Mouse (Mus musculus): ENCODE results near the gene Dram2. TPM values are rescaled to one million over a fixed set of nuclear protein-coding genes. Genes with fewer than 3 reads are reported as not detected.

Dram2 gene
- polyA plus RNA-seq (2012; ENCODE audit: insufficient read depth, low replicate concordance) = 6.3 TPM in 1 of 2 replicates, not detected in the other

GRCm38 (mm10) chr3:106547171-106547923, at the start of gene Dram2, which contains the start of gene Cept1:
TSS of gene Dram2 (plus strand) at chr3:106547798.
TSS of gene Cept1 (minus strand) at chr3:106547802.
- no peaks in the 10 kb centered on the region for H3K27me3 ChIP-seq (replicated peaks)
- peaks cover 33% of the 10 kb centered on the region for H3K36me3 ChIP-seq (replicated peaks; ENCODE audit: low read length)
- H3K4me1 ChIP-seq = peaks cover 49% of the 10 kb centered on the region
- peak within 1 kb of the TSS; percentile 99 for H3K4me3 ChIP-seq (replicated peaks)
- no peak for TF ChIP-seq FLI1 (IDR thresholded peaks at IDR 0.05; ENCODE audit: low read length)
- TF ChIP-seq GATA1 (IDR thresholded peaks at IDR 0.05; ENCODE audit: borderline replicate concordance, low read length) = no peak
- no peaks in the 10 kb centered on the region for H3K9me3 ChIP-seq

GRCm38 (mm10) chr3:106500510-106500909, 47.1 kb upstream of the Dram2 start:
- no peaks in the 10 kb centered on the region for H3K27me3 ChIP-seq (replicated peaks)
- H3K9me3 ChIP-seq = no peaks in the 10 kb centered on the region
- H3K4me3 ChIP-seq (replicated peaks) = no peak overlapping the region
- H3K36me3 ChIP-seq (replicated peaks; ENCODE audit: low read length) = peaks cover 94% of the 10 kb centered on the region
- peaks cover 55% of the 10 kb centered on the region for H3K4me1 ChIP-seq
- TF ChIP-seq GATA1 (IDR thresholded peaks at IDR 0.05; ENCODE audit: borderline replicate concordance, low read length) = no peak
- no peak for TF ChIP-seq FLI1 (IDR thresholded peaks at IDR 0.05; ENCODE audit: low read length)

GRCm38 (mm10) chr3:106502892-106503291, 44.7 kb upstream of the Dram2 start:
- TF ChIP-seq GATA1 (IDR thresholded peaks at IDR 0.05; ENCODE audit: borderline replicate concordance, low read length) (no peak), FLI1 (IDR thresholded peaks at IDR 0.05; ENCODE audit: low read length) (no peak)
- peaks cover 98% of the 10 kb centered on the region for H3K36me3 ChIP-seq (replicated peaks; ENCODE audit: low read length)
- no peaks in the 10 kb centered on the region for H3K27me3 ChIP-seq (replicated peaks)
- H3K9me3 ChIP-seq = no peaks in the 10 kb centered on the region
- H3K4me3 ChIP-seq (replicated peaks) = no peak overlapping the region
- peaks cover 35% of the 10 kb centered on the region for H3K4me1 ChIP-seq

- Histone ChIP-seq H3K9me3 (no peaks in the 10 kb centered on the region), H3K4me1 (peaks cover 16% of the 10 kb centered on the region; the same call in 1 of the 2 replicates), H3K27me3 (replicated peaks) (no peaks in the 10 kb centered on the region), H3K4me3 (replicated peaks) (no peak overlapping the region), H3K36me3 (replicated peaks; ENCODE audit: low read length) (peaks cover 86% of the 10 kb centered on the region)
- no peak for TF ChIP-seq FLI1 (IDR thresholded peaks at IDR 0.05; ENCODE audit: low read length)
- no peak for TF ChIP-seq GATA1 (IDR thresholded peaks at IDR 0.05; ENCODE audit: borderline replicate concordance, low read length)
Observed at GRCm38 (mm10) chr3:106510669-106511068, 36.9 kb upstream of the Dram2 start.

GRCm38 (mm10) chr3:106515016-106515415, 32.6 kb upstream of the Dram2 start:
- Histone ChIP-seq H3K4me1 (peaks cover 18% of the 10 kb centered on the region), H3K36me3 (replicated peaks; ENCODE audit: low read length) (peaks cover 76% of the 10 kb centered on the region), H3K27me3 (replicated peaks) (no peaks in the 10 kb centered on the region), H3K9me3 (no peaks in the 10 kb centered on the region), H3K4me3 (replicated peaks) (no peak overlapping the region)
- TF ChIP-seq FLI1 (IDR thresholded peaks at IDR 0.05; ENCODE audit: low read length) (no peak), GATA1 (IDR thresholded peaks at IDR 0.05; ENCODE audit: borderline replicate concordance, low read length) (no peak)

GRCm38 (mm10) chr3:106522730-106523129, 24.9 kb upstream of the Dram2 start:
- Histone ChIP-seq H3K36me3 (replicated peaks; ENCODE audit: low read length) (peaks cover 44% of the 10 kb centered on the region), H3K4me1 (peaks cover 26% of the 10 kb centered on the region), H3K4me3 (replicated peaks) (no peak overlapping the region), H3K9me3 (no peaks in the 10 kb centered on the region), H3K27me3 (replicated peaks) (no peaks in the 10 kb centered on the region)
- TF ChIP-seq FLI1 (IDR thresholded peaks at IDR 0.05; ENCODE audit: low read length) (no peak), GATA1 (IDR thresholded peaks at IDR 0.05; ENCODE audit: borderline replicate concordance, low read length) (no peak)

- Histone ChIP-seq H3K4me3 (replicated peaks) (no peak overlapping the region), H3K36me3 (replicated peaks; ENCODE audit: low read length) (peaks cover 58% of the 10 kb centered on the region), H3K27me3 (replicated peaks) (no peaks in the 10 kb centered on the region), H3K4me1 (peaks cover 21% of the 10 kb centered on the region), H3K9me3 (no peaks in the 10 kb centered on the region)
- TF ChIP-seq FLI1 (IDR thresholded peaks at IDR 0.05; ENCODE audit: low read length) = no peak
- TF ChIP-seq GATA1 (IDR thresholded peaks at IDR 0.05; ENCODE audit: borderline replicate concordance, low read length) = no peak
Observed at GRCm38 (mm10) chr3:106526411-106526810, 21.2 kb upstream of the Dram2 start.

- Histone ChIP-seq H3K4me3 (replicated peaks) (no peak overlapping the region), H3K4me1 (peaks cover 10% of the 10 kb centered on the region), H3K27me3 (replicated peaks) (no peaks in the 10 kb centered on the region), H3K36me3 (replicated peaks; ENCODE audit: low read length) (peaks cover 70% of the 10 kb centered on the region), H3K9me3 (no peaks in the 10 kb centered on the region)
- TF ChIP-seq GATA1 (IDR thresholded peaks at IDR 0.05; ENCODE audit: borderline replicate concordance, low read length) (no peak), FLI1 (IDR thresholded peaks at IDR 0.05; ENCODE audit: low read length) (no peak)
Observed at GRCm38 (mm10) chr3:106528032-106528431, 19.6 kb upstream of the Dram2 start.

- TF ChIP-seq GATA1 (IDR thresholded peaks at IDR 0.05; ENCODE audit: borderline replicate concordance, low read length) = no peak
- no peak for TF ChIP-seq FLI1 (IDR thresholded peaks at IDR 0.05; ENCODE audit: low read length)
- no peaks in the 10 kb centered on the region for H3K27me3 ChIP-seq (replicated peaks)
- H3K9me3 ChIP-seq = no peaks in the 10 kb centered on the region
- peaks cover 90% of the 10 kb centered on the region for H3K36me3 ChIP-seq (replicated peaks; ENCODE audit: low read length)
- H3K4me3 ChIP-seq (replicated peaks) = no peak overlapping the region
- peaks cover 12% of the 10 kb centered on the region for H3K4me1 ChIP-seq
Observed at GRCm38 (mm10) chr3:106533277-106533676, 14.3 kb upstream of the Dram2 start.

- H3K36me3 ChIP-seq (replicated peaks; ENCODE audit: low read length) = peaks cover 35% of the 10 kb centered on the region
- H3K4me1 ChIP-seq = peaks cover 35% of the 10 kb centered on the region
- TF ChIP-seq GATA1 (IDR thresholded peaks at IDR 0.05; ENCODE audit: borderline replicate concordance, low read length) (no peak), FLI1 (IDR thresholded peaks at IDR 0.05; ENCODE audit: low read length) (no peak)
Observed at GRCm38 (mm10) chr3:106544721-106545316, 2.8 kb upstream of the Dram2 start.

More at GRCm38 (mm10) chr3:106544721-106545316, 2.8 kb upstream of the Dram2 start:
- no peaks in the 10 kb centered on the region for H3K27me3 ChIP-seq (replicated peaks)
- H3K9me3 ChIP-seq = no peaks in the 10 kb centered on the region
- H3K4me3 ChIP-seq (replicated peaks) = peak overlapping the region; percentile 99

Data from megakaryocyte, embryonic 14.5 days (primary cell).